Mouse (Mus musculus) heart, embryonic 11.5 days (tissue): ENCODE results near the gene Olfr1378. TPM values are rescaled to one million over a fixed set of nuclear protein-coding genes. Genes with fewer than 3 reads are reported as not detected.

Source experiments
- ATAC-seq: fragments of 200-750 bp; cut with Nextera tagmentation; replicated peaks from 2 replicates; pipeline ENCODE4 v1.8.0; 2017; ENCODE audit warnings: moderate library complexity; ENCODE audit not compliant: insufficient number of reproducible peaks, low FRiP score, low TSS enrichment
- H3K27ac ChIP-seq: fragments of 300-500 bp; sonication (generic); 2 replicates; pipeline ENCODE4 v1.5.1; 2014; ENCODE audit warnings: mild to moderate bottlenecking, low read depth, low read length
- H3K27me3 ChIP-seq: fragments of 300-500 bp; sonication (generic); 2 replicates; pipeline ENCODE4 v1.6.1; 2014; ENCODE audit warnings: mild to moderate bottlenecking, low read length, mixed read lengths; ENCODE audit not compliant: control insufficient read depth, insufficient read depth
- H3K36me3 ChIP-seq: fragments of 300-500 bp; sonication (generic); 2 replicates; pipeline ENCODE4 v1.6.1; 2014; ENCODE audit warnings: mild to moderate bottlenecking, low read length, moderate library complexity, mixed read lengths; ENCODE audit not compliant: control insufficient read depth, insufficient read depth
- H3K4me1 ChIP-seq: fragments of 300-500 bp; sonication (generic); 2 replicates; pipeline ENCODE4 v1.6.1; 2014; ENCODE audit warnings: low read length; ENCODE audit not compliant: control insufficient read depth, insufficient read depth
- H3K4me2 ChIP-seq: fragments of 300-500 bp; sonication (generic); 2 replicates; pipeline ENCODE4 v1.6.1; 2014; ENCODE audit warnings: mild to moderate bottlenecking, moderate library complexity
- H3K4me3 ChIP-seq: fragments of 300-500 bp; sonication (generic); 2 replicates; pipeline ENCODE4 v1.5.1; 2014; ENCODE audit warnings: low read depth, low read length
- H3K9ac ChIP-seq: fragments of 300-500 bp; sonication (generic); 2 replicates; pipeline ENCODE4 v1.6.1; 2014; ENCODE audit warnings: mild to moderate bottlenecking, low read depth, low read length, moderate library complexity
- H3K9me3 ChIP-seq: fragments of 300-500 bp; sonication (generic); replicated peaks from 2 replicates; pipeline ENCODE4 v1.6.1; 2016; ENCODE audit warnings: low read length; ENCODE audit not compliant: control insufficient read depth
- WGBS: fragments of 180-500 bp; shearing (Covaris S2); extraction: QIAGEN DNeasy Blood & Tissue Kit; methylation state at CpG from one replicate; pipeline ENCODE4 v1.1.7; 2014; ENCODE audit not compliant: insufficient replicate concordance; 5-methylcytosine and 5-hydroxymethylcytosine counted together
- polyA plus RNA-seq: library from polyadenylated mRNA; unstranded; fragments of >200 nt; fragmentation: Nextera tagmentation; extraction: Ambion mirVana; gene quantifications from 2 replicates; pipeline ENCODE4 v1.2.1, GENCODE M21; 2014

The Olfr1378 gene
- polyA plus RNA-seq, 1 experiment from 2014 or later: not detected

DNA sequence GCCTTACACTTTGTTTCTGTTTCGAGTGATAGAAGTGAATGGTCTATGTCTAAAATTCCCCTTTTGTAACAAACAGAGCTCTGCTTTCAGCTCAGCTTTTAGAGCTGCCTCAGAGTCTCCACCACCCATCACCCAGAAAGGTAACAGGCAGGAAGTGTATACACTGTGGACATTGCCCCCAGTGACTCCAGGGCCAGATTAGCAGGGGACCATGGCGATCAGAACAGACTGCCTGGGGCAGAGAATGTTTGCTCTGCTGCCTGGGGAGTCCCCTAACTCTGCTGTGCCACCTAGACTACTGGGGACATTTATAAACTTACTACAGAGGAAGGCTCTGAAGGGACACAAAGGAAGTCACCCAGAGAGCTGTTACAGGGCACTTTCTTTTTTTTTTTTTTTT is 50.0 kb downstream of the Olfr1378 start:
- Histone ChIP-seq H3K9ac (no peak overlapping the region), H3K4me2 (no peak overlapping the region), H3K36me3 (no peaks in the 10 kb centered on the region), H3K27ac (no peak overlapping the region), H3K4me1 (no peaks in the 10 kb centered on the region), H3K9me3 (no peaks in the 10 kb centered on the region), H3K27me3 (no peaks in the 10 kb centered on the region), H3K4me3 (no peak overlapping the region)
- ATAC-seq: no peak
- 36% methylated on average over 2 of the region's 2 CpGs for WGBS

Other genes with a start within 250 kb of the Olfr1378 start
- 16.9 and 20.4 TPM in 2 replicates for gene Zfp354c, start 138.8 kb upstream of the Olfr1378 start, polyA plus RNA-seq
- 0.50 and 0.63 TPM in 2 replicates for gene Zfp879, start 125.0 kb upstream of the Olfr1378 start, polyA plus RNA-seq
- gene Grm6, start 115.8 kb upstream of the Olfr1378 start, polyA plus RNA-seq: 0.04 TPM in 1 of 2 replicates, not detected in the other
- 2.8 and 4.6 TPM in 2 replicates for gene Zfp454, start 78.9 kb upstream of the Olfr1378 start, polyA plus RNA-seq
- 9.2 and 11.2 TPM in 2 replicates for gene Zfp2, start 50.4 kb upstream of the Olfr1378 start, polyA plus RNA-seq
- gene Zfp354b, start 34.9 kb upstream of the Olfr1378 start, polyA plus RNA-seq: 0.30 and 0.82 TPM in 2 replicates
- not detected in 2 replicates for gene 4933414I15Rik, start 22.8 kb upstream of the Olfr1378 start, polyA plus RNA-seq
- not detected in 2 replicates for gene Prop1, start 12.8 kb upstream of the Olfr1378 start, polyA plus RNA-seq
- not detected in 2 replicates for gene Olfr1377, start 15.4 kb downstream of the Olfr1378 start, polyA plus RNA-seq
- gene Olfr51, start 37.1 kb downstream of the Olfr1378 start, polyA plus RNA-seq: not detected in 2 replicates
- not detected in 2 replicates for gene Olfr54, start 47.7 kb downstream of the Olfr1378 start, polyA plus RNA-seq
- gene Olfr1375, start 81.6 kb downstream of the Olfr1378 start, polyA plus RNA-seq: not detected in 2 replicates
- 6.6 and 8.2 TPM in 2 replicates for gene Zfp354a, start 92.7 kb downstream of the Olfr1378 start, polyA plus RNA-seq